Mouse (Mus musculus): ENCODE results near the gene Wdr48. TPM values are rescaled to one million over a fixed set of nuclear protein-coding genes. Genes with fewer than 3 reads are reported as not detected.
A peak's percentile ranks its signal among the peaks of the same experiment; 100 is the strongest.

Wdr48 gene
- polyA plus RNA-seq, 1 experiment from 2014 or later = 71.6 TPM

DNA sequence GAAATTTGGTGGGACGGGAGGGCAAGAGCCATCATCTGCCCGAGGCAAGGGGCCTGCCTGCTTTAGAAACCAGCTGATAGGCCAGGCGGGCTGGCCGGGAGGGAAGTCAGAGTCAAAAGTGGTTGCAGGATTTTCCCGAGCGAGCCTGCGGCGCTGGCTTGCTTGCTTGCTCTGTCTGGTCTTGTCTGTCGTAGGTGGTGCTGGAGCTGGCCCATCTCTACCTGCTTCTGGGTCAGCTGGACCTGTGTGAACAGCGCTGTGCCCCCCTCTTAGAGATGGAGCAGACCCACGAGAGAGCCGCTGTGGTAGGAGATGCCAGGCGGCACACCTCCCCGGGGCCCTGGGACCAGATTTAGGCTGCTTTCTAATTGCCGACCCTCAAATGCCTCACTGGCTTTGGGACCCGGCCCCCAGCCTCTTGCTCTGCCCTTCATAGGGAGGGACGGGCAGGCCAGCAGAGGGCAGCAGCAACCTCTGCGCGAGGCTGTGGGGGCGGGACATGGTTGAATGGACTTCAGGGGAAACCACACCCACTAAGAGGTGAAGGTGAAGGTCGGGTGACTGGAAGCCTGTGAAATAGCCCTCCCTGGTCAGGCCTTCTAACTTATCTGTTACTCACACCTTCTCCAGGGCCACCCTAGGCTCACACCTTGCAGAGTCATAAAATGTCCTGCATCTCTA is 68.4 kb downstream of the Wdr48 start:
- H3K4me1 ChIP-seq = peaks cover 14% of the 10 kb centered on the region
- H3K27me3 ChIP-seq (ENCODE audit: poor library complexity, severe bottlenecking) = peaks cover 19% of the 10 kb centered on the region
- no peaks in the 10 kb centered on the region for H3K36me3 ChIP-seq (replicated peaks)
- H3K4me3 ChIP-seq = peak overlapping the region; percentile 35
- peak; percentile 79 for DNase-seq (ENCODE audit: extremely low spot score, low spot score)
- H3K9me3 ChIP-seq = no peaks in the 10 kb centered on the region
- 9% methylated on average over 21 of the region's 21 CpGs for WGBS
- H3K27ac ChIP-seq = peak overlapping the region; percentile 57

DNA sequence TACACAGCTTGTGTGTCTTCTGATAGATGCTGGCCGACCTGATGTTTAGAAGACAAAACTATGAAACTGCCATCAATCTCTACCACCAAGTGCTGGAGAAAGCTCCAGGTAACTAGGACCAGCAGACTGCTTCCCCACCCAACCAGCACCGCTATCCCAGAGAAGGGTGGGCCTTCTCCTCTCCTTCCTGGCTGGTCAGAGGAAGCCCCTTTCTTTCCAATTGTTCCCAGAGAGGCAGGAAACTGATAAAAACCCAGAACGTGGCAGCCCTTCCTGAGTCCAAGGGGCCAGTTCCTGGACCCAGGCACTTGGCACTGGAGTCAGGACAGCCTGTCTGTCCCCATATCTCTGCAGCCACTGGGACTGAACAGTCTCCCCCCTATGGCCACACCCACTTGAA is 69.5 kb downstream of the Wdr48 start:
- WGBS = 83% methylated on average over 3 of the region's 3 CpGs
- no peak for DNase-seq (ENCODE audit: extremely low spot score, low spot score)

DNA sequence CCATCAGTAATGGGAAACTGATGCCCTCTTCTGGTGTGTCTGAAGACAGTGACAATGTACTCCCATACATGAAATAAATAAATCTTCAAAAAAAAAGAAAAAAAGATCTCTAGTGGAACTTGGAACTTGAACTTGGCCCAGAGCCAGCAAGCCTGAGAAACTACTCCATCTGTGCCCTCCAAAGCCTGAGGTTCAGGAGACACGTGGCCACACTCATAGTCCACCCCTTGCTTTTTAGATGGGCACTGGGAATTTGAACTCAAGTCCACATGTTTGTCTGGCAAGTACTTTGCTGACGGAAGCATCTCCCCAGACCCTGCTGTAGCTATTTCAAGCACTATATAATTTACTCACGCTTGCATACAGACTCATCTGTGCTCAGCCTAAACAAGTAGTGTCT is 70.5 kb downstream of the Wdr48 start:
- Histone ChIP-seq H3K27ac (no peak overlapping the region), H3K27me3 (ENCODE audit: poor library complexity, severe bottlenecking) (peaks cover 19% of the 10 kb centered on the region), H3K36me3 (replicated peaks) (no peaks in the 10 kb centered on the region), H3K4me3 (no peak overlapping the region), H3K4me1 (peaks cover 20% of the 10 kb centered on the region), H3K9me3 (no peaks in the 10 kb centered on the region)
- no peak for DNase-seq (ENCODE audit: extremely low spot score, low spot score)
- 76% methylated on average over 3 of the region's 3 CpGs for WGBS

More for the DNA sequence above, 69.5 kb downstream of the Wdr48 start:
- Histone ChIP-seq H3K36me3 (replicated peaks) (no peaks in the 10 kb centered on the region), H3K4me1 (peaks cover 14% of the 10 kb centered on the region), H3K4me3 (no peak overlapping the region), H3K27ac (no peak overlapping the region), H3K27me3 (ENCODE audit: poor library complexity, severe bottlenecking) (peaks cover 19% of the 10 kb centered on the region), H3K9me3 (no peaks in the 10 kb centered on the region)

DNA sequence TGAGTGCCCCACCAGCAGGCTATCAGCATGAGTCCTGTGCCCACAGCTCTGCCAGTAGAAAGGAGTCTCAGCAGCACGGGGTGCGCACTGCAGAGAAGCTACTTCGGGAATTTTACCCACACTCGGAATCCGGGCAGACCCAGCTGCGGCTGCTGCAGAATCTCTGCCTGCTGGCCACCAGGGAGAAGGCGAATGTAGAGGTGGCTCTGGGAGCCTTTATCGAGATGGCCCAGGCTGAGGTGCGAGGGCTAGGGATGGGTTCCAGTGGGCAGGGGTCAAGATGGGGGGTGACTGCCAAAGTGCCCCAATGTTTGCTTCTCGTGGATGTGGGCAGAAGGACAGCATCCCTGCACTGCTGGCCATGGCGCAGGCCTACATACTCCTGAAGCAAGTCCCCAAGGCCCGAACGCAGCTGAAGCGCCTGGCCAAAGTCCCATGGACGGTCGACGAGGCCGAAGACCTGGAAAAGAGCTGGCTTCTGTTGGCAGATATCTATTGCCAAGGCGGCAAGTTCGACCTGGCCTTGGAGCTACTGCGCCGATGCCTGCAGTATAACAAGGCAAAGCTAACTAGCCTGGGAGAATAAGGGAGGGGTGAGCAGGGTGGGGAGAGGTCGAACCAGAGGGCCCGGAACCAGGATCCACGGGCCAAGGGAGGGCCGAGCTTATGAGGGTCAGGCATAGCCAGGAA is 71.7 kb downstream of the Wdr48 start:
- DNase-seq (ENCODE audit: extremely low spot score, low spot score) = no peak
- H3K27ac ChIP-seq = no peak overlapping the region
- 86% methylated on average over 26 of the region's 26 CpGs for WGBS
- H3K4me1 ChIP-seq = peaks cover 31% of the 10 kb centered on the region
- H3K27me3 ChIP-seq (ENCODE audit: poor library complexity, severe bottlenecking) = peaks cover 19% of the 10 kb centered on the region
- H3K9me3 ChIP-seq = no peaks in the 10 kb centered on the region
- 0 out of 2 replicates have a peak, but pooled peaks cover 5% of the 10 kb centered on the region for H3K36me3 ChIP-seq (replicated peaks)
- H3K4me3 ChIP-seq = no peak overlapping the region

DNA sequence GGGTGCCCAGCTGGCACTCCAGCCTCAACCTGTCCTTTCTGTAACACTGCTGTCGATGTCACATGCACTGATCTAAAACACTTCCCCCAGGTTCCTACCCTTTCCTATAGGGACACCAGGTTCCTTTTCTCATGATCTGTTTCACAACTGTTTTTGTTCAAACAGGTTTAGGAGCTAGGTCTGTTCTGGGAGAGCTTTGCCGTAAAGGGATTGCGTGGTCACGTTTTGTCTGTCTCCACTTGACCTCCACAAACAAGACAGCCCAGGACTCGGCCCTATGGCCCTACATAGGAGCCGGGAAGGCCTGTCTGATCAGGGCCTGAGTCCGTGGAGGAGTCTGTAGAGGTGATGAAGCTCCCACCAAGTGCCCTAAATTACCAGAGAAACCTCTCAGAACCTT is 75.1 kb downstream of the Wdr48 start:
- H3K4me3 ChIP-seq = no peak overlapping the region
- 0 out of 2 replicates have a peak, but pooled peaks cover 3% of the 10 kb centered on the region for H3K9me3 ChIP-seq
- peaks cover 38% of the 10 kb centered on the region for H3K36me3 ChIP-seq (replicated peaks)
- no peak for DNase-seq (ENCODE audit: extremely low spot score, low spot score)
- no peak overlapping the region for H3K27ac ChIP-seq
- peaks cover 18% of the 10 kb centered on the region for H3K4me1 ChIP-seq
- H3K27me3 ChIP-seq (ENCODE audit: poor library complexity, severe bottlenecking) = no peaks in the 10 kb centered on the region
- 87% methylated on average over 7 of the region's 7 CpGs for WGBS

DNA sequence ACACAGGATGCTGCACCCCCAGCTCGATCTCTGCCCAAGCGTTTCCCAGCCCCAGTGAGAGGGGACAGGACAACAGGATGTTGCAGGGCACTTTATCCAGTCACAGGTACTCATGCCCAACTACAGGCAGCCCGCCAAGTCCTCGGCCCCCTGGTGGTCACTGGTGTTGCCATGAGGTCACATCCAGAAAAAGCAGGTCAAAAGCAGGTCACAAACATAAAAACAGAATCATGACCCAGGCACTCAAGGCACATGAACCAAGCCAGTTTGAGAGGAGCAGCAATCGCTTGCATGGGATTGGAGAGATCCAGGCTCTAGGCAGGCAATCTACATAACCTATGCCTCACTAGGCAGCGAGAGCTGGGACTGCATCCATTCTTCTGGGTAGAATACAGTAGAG is 75.5 kb downstream of the Wdr48 start:
- H3K4me1 ChIP-seq = peaks cover 18% of the 10 kb centered on the region
- H3K27me3 ChIP-seq (ENCODE audit: poor library complexity, severe bottlenecking) = no peaks in the 10 kb centered on the region
- H3K9me3 ChIP-seq = 0 out of 2 replicates have a peak, but pooled peaks cover 3% of the 10 kb centered on the region
- peak; percentile 32 for DNase-seq (ENCODE audit: extremely low spot score, low spot score)
- H3K27ac ChIP-seq = peak overlapping the region; percentile 44; the same call in 1 of the 2 replicates
- 46% methylated on average over 6 of the region's 6 CpGs for WGBS
- peaks cover 42% of the 10 kb centered on the region for H3K36me3 ChIP-seq (replicated peaks)
- H3K4me3 ChIP-seq = no peak overlapping the region

DNA sequence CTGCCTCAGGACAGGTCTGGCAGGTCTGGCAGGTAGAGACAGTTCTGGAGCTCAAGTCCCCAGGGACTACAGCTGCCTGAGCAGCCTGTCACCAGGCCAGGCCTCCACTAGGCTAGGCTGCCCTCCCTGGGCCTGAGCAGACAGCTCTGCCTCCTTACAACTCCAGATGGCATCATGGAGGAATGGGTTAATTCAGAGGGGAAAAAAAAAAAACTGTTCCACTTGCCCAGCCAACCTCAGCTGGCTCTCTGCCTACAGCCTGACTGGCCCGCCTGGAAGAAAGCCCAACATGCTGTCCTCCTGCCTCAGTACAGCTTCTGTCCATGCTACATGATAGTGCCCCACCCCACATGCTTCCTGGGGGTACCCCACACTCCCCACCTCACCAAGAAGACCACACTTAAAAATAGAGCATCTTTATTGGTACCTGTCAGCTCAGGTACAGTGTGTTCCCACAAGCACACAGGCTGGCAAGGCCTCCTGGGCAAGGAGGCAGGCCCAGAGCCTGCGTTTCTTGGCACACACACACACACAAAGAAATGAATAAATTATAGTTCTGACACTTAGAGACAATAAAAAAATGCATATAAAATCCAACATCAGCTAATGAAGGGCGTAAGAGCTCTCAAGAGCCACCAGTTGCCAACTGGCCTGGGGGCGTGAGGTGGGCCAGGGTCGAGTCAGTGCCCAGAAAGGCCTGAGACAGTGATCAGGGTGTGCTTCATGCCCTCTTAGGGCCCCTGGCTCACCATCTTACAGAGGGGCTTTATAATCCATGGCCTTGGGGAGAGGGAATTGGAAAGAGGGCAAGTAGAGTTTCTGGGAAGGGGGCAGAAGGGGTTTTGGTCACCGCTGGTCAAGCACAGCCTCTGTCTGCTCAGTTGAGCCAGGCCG is 76.3 kb downstream of the Wdr48 start:
- Histone ChIP-seq H3K27me3 (ENCODE audit: poor library complexity, severe bottlenecking) (no peaks in the 10 kb centered on the region), H3K4me3 (no peak overlapping the region), H3K9me3 (0 out of 2 replicates have a peak, but pooled peaks cover 3% of the 10 kb centered on the region), H3K27ac (peak overlapping the region; percentile 44; the same call in 1 of the 2 replicates), H3K4me1 (peaks cover 18% of the 10 kb centered on the region), H3K36me3 (replicated peaks) (peaks cover 44% of the 10 kb centered on the region)
- no peak for DNase-seq (ENCODE audit: extremely low spot score, low spot score)
- 91% methylated on average over 7 of the region's 7 CpGs for WGBS

DNA sequence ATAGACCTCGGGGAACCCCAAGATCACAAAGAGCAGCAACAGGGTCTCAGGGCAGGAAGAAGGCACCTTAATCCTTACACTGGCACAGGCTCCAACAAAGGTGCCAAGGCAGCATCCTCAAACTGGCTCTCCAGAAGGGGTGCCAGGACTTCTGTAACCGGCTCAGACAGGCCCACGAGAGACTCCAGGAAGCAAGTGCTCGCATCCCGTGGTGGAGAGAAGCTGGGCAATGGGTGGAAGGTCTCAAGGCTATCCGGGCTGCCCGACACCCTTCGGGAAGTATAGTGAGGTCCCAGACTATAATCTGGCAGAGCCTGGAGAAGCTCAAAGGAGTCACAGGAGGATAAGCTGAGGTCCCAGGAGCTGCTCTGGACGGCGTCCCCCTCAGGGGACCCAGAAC is 77.5 kb downstream of the Wdr48 start:
- 93% methylated on average over 10 of the region's 10 CpGs for WGBS
- Histone ChIP-seq H3K27me3 (ENCODE audit: poor library complexity, severe bottlenecking) (no peaks in the 10 kb centered on the region), H3K4me3 (no peak overlapping the region), H3K9me3 (0 out of 2 replicates have a peak, but pooled peaks cover 3% of the 10 kb centered on the region), H3K36me3 (replicated peaks) (peaks cover 51% of the 10 kb centered on the region), H3K27ac (no peak overlapping the region), H3K4me1 (peaks cover 25% of the 10 kb centered on the region)
- no peak for DNase-seq (ENCODE audit: extremely low spot score, low spot score)

DNA sequence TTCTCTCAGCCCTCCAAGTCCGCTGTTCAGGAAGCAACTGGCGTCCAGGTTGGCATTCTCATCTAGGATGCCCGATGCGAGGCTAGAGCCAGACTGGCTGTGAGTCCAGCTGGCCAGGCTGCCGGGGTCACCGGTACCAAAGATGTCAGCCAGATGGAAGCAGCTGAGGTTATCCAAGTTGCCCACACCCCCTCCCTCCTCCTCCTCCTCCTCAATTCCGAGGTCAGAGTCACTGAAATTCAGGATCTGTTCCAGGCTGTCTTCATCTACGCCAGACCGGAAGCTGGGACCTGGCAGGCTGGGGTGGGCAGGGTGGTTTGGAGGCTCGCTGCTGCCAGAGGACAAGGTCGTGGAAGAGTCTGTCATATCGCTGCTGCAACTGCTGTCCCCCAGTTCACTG is 77.9 kb downstream of the Wdr48 start:
- DNase-seq (ENCODE audit: extremely low spot score, low spot score) = no peak
- Histone ChIP-seq H3K4me1 (peaks cover 29% of the 10 kb centered on the region), H3K9me3 (0 out of 2 replicates have a peak, but pooled peaks cover 3% of the 10 kb centered on the region), H3K27ac (no peak overlapping the region), H3K36me3 (replicated peaks) (peaks cover 51% of the 10 kb centered on the region), H3K27me3 (ENCODE audit: poor library complexity, severe bottlenecking) (no peaks in the 10 kb centered on the region), H3K4me3 (no peak overlapping the region)
- 94% methylated on average over 12 of the region's 12 CpGs for WGBS

DNA sequence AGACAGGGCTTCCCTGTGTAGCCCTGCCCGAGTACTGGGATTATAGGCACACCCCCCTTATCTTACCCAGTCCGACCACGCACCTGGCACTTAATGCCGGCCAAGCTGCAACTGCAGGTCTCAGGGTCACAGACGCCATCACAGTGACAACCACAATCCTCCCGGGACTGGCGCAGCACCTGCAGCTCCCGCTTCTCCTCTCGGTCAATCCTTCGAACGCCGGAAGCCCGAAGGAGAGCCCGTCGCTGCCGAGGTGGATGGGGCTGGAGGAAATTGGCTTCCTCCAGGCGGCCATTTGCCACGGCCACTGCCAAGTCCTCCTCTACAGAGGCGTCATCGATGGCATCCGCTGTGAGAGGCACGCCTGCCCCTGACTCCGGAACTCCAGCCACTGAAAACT is 78.6 kb downstream of the Wdr48 start:
- Histone ChIP-seq H3K36me3 (replicated peaks) (peaks cover 51% of the 10 kb centered on the region), H3K27me3 (ENCODE audit: poor library complexity, severe bottlenecking) (no peaks in the 10 kb centered on the region), H3K9me3 (0 out of 2 replicates have a peak, but pooled peaks cover 3% of the 10 kb centered on the region), H3K27ac (no peak overlapping the region), H3K4me1 (peaks cover 36% of the 10 kb centered on the region), H3K4me3 (no peak overlapping the region)
- DNase-seq (ENCODE audit: extremely low spot score, low spot score) = no peak
- WGBS = 93% methylated on average over 23 of the region's 23 CpGs

DNA sequence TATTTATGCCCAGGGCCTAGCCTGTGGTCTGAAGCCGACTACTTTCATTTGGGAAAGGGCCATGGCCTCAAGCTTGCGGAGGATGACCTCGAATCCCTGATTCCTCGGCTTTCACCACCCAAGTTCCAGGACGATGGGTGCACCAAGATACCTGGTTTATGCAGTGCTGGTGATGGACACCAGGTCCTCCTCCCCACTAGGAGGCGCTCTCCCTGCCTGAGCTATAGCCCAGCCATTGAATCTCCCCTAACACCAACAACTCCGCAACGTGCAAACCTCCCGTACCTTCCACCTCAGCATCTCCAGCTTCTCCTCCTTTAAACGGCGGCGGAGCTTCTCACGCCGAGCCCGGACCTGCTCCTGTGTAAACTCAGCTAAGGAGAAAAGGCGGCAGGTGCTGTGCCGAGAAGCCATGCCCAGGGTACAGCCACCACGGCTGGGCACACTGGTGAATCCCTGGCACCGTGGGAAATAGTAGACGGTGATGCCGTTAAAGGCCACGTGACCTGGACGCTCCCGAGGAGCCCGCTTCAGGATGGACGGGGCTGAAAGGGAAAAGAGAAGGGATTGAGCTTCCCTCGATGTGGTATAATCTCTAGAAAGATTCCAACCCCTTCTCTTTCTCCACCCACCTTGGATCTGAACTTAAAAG is 79.3 kb downstream of the Wdr48 start:
- H3K9me3 ChIP-seq = 0 out of 2 replicates have a peak, but pooled peaks cover 3% of the 10 kb centered on the region
- H3K27ac ChIP-seq = no peak overlapping the region
- H3K36me3 ChIP-seq (replicated peaks) = peaks cover 51% of the 10 kb centered on the region
- WGBS = 90% methylated on average over 27 of the region's 27 CpGs
- peaks cover 43% of the 10 kb centered on the region for H3K4me1 ChIP-seq
- DNase-seq (ENCODE audit: extremely low spot score, low spot score) = no peak
- H3K4me3 ChIP-seq = no peak overlapping the region
- H3K27me3 ChIP-seq (ENCODE audit: poor library complexity, severe bottlenecking) = no peaks in the 10 kb centered on the region

DNA sequence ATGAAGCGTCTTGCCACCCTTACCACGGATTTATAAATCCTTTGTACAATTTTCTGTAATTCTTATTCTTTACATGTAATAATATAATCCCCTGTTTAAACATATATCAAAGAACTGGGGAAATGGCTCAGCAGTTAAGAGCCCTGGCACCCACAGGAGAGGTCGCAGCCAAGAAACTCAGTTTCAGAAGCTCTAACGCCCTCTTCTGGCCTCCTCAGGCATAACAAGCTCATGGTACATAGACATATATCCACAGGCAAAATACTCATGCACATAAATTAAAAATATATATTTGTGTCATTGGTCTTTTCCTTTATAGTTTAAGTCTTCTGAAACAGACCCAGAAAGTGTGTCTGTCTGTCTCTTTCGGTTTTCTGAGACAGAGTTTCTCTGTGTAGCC is 79.9 kb downstream of the Wdr48 start:
- 0 out of 2 replicates have a peak, but pooled peaks cover 3% of the 10 kb centered on the region for H3K9me3 ChIP-seq
- 82% methylated on average over 5 of the region's 5 CpGs for WGBS
- H3K27me3 ChIP-seq (ENCODE audit: poor library complexity, severe bottlenecking) = no peaks in the 10 kb centered on the region
- H3K4me1 ChIP-seq = peaks cover 49% of the 10 kb centered on the region
- no peak overlapping the region for H3K27ac ChIP-seq
- H3K4me3 ChIP-seq = no peak overlapping the region
- DNase-seq (ENCODE audit: extremely low spot score, low spot score) = no peak
- peaks cover 51% of the 10 kb centered on the region for H3K36me3 ChIP-seq (replicated peaks)

All from forebrain, embryonic 10.5 days (tissue).